Mouse (Mus musculus) midbrain, postnatal 0 days (tissue): ENCODE results near the gene Angptl1. TPM values are rescaled to one million over a fixed set of nuclear protein-coding genes. Genes with fewer than 3 reads are reported as not detected.
A peak's percentile ranks its signal among the peaks of the same experiment; 100 is the strongest.

ENCODE experiments used
- ATAC-seq: fragments of 200-750 bp; cut with Nextera tagmentation; 2 replicates; pipeline ENCODE4 v1.8.0; 2017; ENCODE audit warnings: moderate number of reproducible peaks, mild to moderate bottlenecking, moderate TSS enrichment, moderate library complexity; ENCODE audit not compliant: low FRiP score
- DNase-seq: peaks from one replicate; pipeline ENCODE4 v3.0.0-alpha.2; 2015; ENCODE audit warnings: low spot score
- H3K27ac ChIP-seq: fragments of 300-500 bp; sonication (generic); 2 replicates; pipeline ENCODE4 v1.5.1; 2014; ENCODE audit warnings: low read depth, mild to moderate bottlenecking, low read length, mixed read lengths
- H3K27me3 ChIP-seq: fragments of 300-500 bp; sonication (generic); 2 replicates; pipeline ENCODE4 v1.6.1; 2014; ENCODE audit warnings: low read length, control low read depth, mixed read lengths; ENCODE audit not compliant: insufficient read depth
- H3K36me3 ChIP-seq: fragments of 300-500 bp; sonication (generic); 2 replicates; pipeline ENCODE4 v1.6.1; 2014; ENCODE audit warnings: low read length, control low read depth, mixed read lengths; ENCODE audit not compliant: insufficient read depth
- H3K4me1 ChIP-seq: fragments of 300-500 bp; sonication (generic); 2 replicates; pipeline ENCODE4 v1.6.1; 2014; ENCODE audit warnings: mild to moderate bottlenecking, control low read depth, antibody characterized with exemption, low read length, mixed read lengths; ENCODE audit not compliant: insufficient read depth
- H3K4me2 ChIP-seq: fragments of 300-500 bp; sonication (generic); 2 replicates; pipeline ENCODE4 v1.6.1; 2014; ENCODE audit warnings: low read depth, mild to moderate bottlenecking, low read length, mixed read lengths; ENCODE audit not compliant: poor library complexity, severe bottlenecking
- H3K4me3 ChIP-seq: fragments of 300-500 bp; sonication (generic); 2 replicates; pipeline ENCODE4 v1.5.1; 2014; ENCODE audit warnings: low read depth, mild to moderate bottlenecking, low read length, moderate library complexity
- H3K9ac ChIP-seq: fragments of 300-500 bp; sonication (generic); replicated peaks from 2 replicates; pipeline ENCODE4 v1.6.1; 2014; ENCODE audit warnings: mild to moderate bottlenecking, low read length, moderate library complexity, mixed read lengths; ENCODE audit not compliant: poor library complexity, severe bottlenecking
- H3K9me3 ChIP-seq: fragments of 300-500 bp; sonication (generic); 2 replicates; pipeline ENCODE4 v1.6.1; 2016; ENCODE audit warnings: low read length, control low read depth
- CTCF ChIP-seq: IDR thresholded peaks from 2 replicates; pipeline ENCODE4 v1.5.1; 2016; ENCODE audit warnings: antibody characterized with exemption, mild to moderate bottlenecking
- WGBS: fragments of 180-500 bp; shearing (Covaris S2); extraction: QIAGEN DNeasy Blood & Tissue Kit; methylation state at CpG from one replicate; pipeline ENCODE4 v1.1.7; 2014; 5-methylcytosine and 5-hydroxymethylcytosine counted together
- polyA plus RNA-seq: library from polyadenylated mRNA; unstranded; fragments of >200 nt; fragmentation: Nextera tagmentation; extraction: Ambion mirVana; gene quantifications from 2 replicates; pipeline ENCODE4 v1.2.1, GENCODE M21; 2015
- total RNA-seq: library from RNA; depleted of rRNA; stranded (reverse); fragments of >200 nt; gene quantifications from 2 replicates; pipeline ENCODE4 v1.2.3, GENCODE M21; 2014; rRNA removed

Angptl1 gene
- total and polyA plus RNA-seq, 2 experiments from 2014 or later: 0.27 TPM; not detected in 1

GRCm38 (mm10) chr1:156905660-156906059 lies 67.3 kb downstream of the Angptl1 start:
- DNase-seq: no peak
- H3K27me3 ChIP-seq: no peaks in the 10 kb centered on the region
- ATAC-seq: no peak
- TF ChIP-seq CTCF: no peak
- H3K27ac ChIP-seq: no peak overlapping the region
- no peaks in the 10 kb centered on the region for H3K4me1 ChIP-seq
- H3K4me3 ChIP-seq: no peak overlapping the region
- WGBS: 81% methylated on average over 2 of the region's 2 CpGs
- H3K36me3 ChIP-seq: 0 out of 2 replicates have a peak, but pooled peaks cover 2% of the 10 kb centered on the region
- H3K9ac ChIP-seq: no peak overlapping the region
- H3K4me2 ChIP-seq: no peak overlapping the region
- H3K9me3 ChIP-seq: no peaks in the 10 kb centered on the region

- H3K4me3 ChIP-seq: no peak overlapping the region
- no peaks in the 10 kb centered on the region for H3K27me3 ChIP-seq
- WGBS: 96% methylated on average over 4 of the region's 4 CpGs
- TF ChIP-seq CTCF: no peak
- no peaks in the 10 kb centered on the region for H3K4me1 ChIP-seq
- H3K4me2 ChIP-seq: no peak overlapping the region
- ATAC-seq (no peak), DNase-seq (no peak)
- 0 out of 2 replicates have a peak, but pooled peaks cover 2% of the 10 kb centered on the region for H3K36me3 ChIP-seq
- no peak overlapping the region for H3K27ac ChIP-seq
- no peak overlapping the region for H3K9ac ChIP-seq
- H3K9me3 ChIP-seq: no peaks in the 10 kb centered on the region
These were observed 70.9 kb downstream of the Angptl1 start for GRCm38 (mm10) chr1:156909265-156909664.

GRCm38 (mm10) chr1:156909866-156910265 lies 71.5 kb downstream of the Angptl1 start:
- no peak for ATAC-seq
- no peak overlapping the region for H3K4me2 ChIP-seq

More at GRCm38 (mm10) chr1:156909866-156910265, 71.5 kb downstream of the Angptl1 start:
- Histone ChIP-seq H3K4me3 (no peak overlapping the region), H3K9ac (no peak overlapping the region), H3K9me3 (no peaks in the 10 kb centered on the region), H3K27ac (no peak overlapping the region), H3K36me3 (0 out of 2 replicates have a peak, but pooled peaks cover 2% of the 10 kb centered on the region), H3K4me1 (no peaks in the 10 kb centered on the region), H3K27me3 (no peaks in the 10 kb centered on the region)
- DNase-seq: no peak
- TF ChIP-seq CTCF: peak; percentile 55

Other genes starting within 250 kb of the Angptl1 start
- gene Tor3a, start 164.2 kb upstream of the Angptl1 start, total RNA-seq: 2.6 and 3.3 TPM in 2 replicates
- 3.1 and 3.5 TPM in 2 replicates for gene Tor3a, start 164.2 kb upstream of the Angptl1 start, polyA plus RNA-seq
- 69.9 and 74.3 TPM in 2 replicates for gene Fam20b, start 119.5 kb upstream of the Angptl1 start, total RNA-seq
- gene Fam20b, start 119.5 kb upstream of the Angptl1 start, polyA plus RNA-seq: 30.0 and 32.3 TPM in 2 replicates
- 68.8 and 87.0 TPM in 2 replicates for gene Ralgps2, start 101.1 kb downstream of the Angptl1 start, total RNA-seq
- gene Ralgps2, start 101.1 kb downstream of the Angptl1 start, polyA plus RNA-seq: 58.2 and 70.4 TPM in 2 replicates